ENCODE assay signal across 12 mouse cellular contexts in genomic region chr2:166485788-166486187, GRCm38 (mm10).
DNase-seq lines count a peak whose midpoint lies in the region; ATAC-seq lines count a peak whose summit lies in the region.
"Had no signal": no experiment of that assay in that cellular context is flagged by ENCODE, and none has a peak within 500 bp of the region (broad histone marks: within the 10 kb centered on the region; RNA-seq: fewer than 3 reads in every experiment).

No protein-coding gene starts in this region.

- DNase-seq in heart, postnatal 25 days (ENCODE audit: low spot score), result no peak
- DNase-seq in urinary bladder, postnatal 14 days (ENCODE audit: low spot score), result peak; percentile 13
- DNase-seq in urinary bladder, postnatal 25 days (ENCODE audit: low spot score), result no peak
- peak; percentile 45 to 69 for DNase-seq in kidney, postnatal 4 days
- no peak for DNase-seq in embryo, embryonic 11 days
- DNase-seq in right cerebral cortex, postnatal 25 days, result no peak
- no peak for DNase-seq in thymus, postnatal 4 days
- DNase-seq: cerebellum, postnatal 14 days had no signal

- H3K27ac ChIP-seq in heart, embryonic 13.5 days (replicated peaks), result peak overlapping the region; percentile 65
- H3K27ac ChIP-seq: left cerebral cortex, adult 2 months; lung, embryonic 15.5 days had no signal

- no peak overlapping the region for H3K9ac ChIP-seq in heart, embryonic 13.5 days
- H3K9ac ChIP-seq: lung, embryonic 15.5 days; midbrain, embryonic 15.5 days had no signal

- H3K36me3 ChIP-seq in heart, embryonic 13.5 days, result no peaks in the 10 kb centered on the region
- H3K36me3 ChIP-seq: lung, embryonic 15.5 days; midbrain, embryonic 15.5 days had no signal

- H3K27me3 ChIP-seq in heart, embryonic 13.5 days (replicated peaks), result no peaks in the 10 kb centered on the region
- H3K27me3 ChIP-seq: lung, embryonic 15.5 days; midbrain, embryonic 15.5 days had no signal

- ATAC-seq in heart, embryonic 13.5 days (ENCODE audit: extremely low read depth, insufficient number of reproducible peaks, low FRiP score, low TSS enrichment), result no peak
- ATAC-seq: midbrain, embryonic 15.5 days had no signal

- WGBS in heart, embryonic 13.5 days, result 36% methylated on average over 4 of the region's 4 CpGs

- intact Hi-C loops in heart, postnatal 25 days (cut with DNase I), result no loop called here

- no peak overlapping the region for H3K4me3 ChIP-seq in heart, embryonic 13.5 days
- H3K4me3 ChIP-seq: left cerebral cortex, adult 2 months; lung, embryonic 15.5 days; midbrain, embryonic 15.5 days had no signal

- peaks cover 74% of the 10 kb centered on the region for H3K4me1 ChIP-seq in heart, embryonic 13.5 days

- H3K9me3 ChIP-seq in heart, embryonic 13.5 days, result no peaks in the 10 kb centered on the region
- H3K9me3 ChIP-seq: lung, embryonic 15.5 days; midbrain, embryonic 15.5 days had no signal

- no peak overlapping the region for H3K4me2 ChIP-seq in heart, embryonic 13.5 days
- H3K4me2 ChIP-seq: lung, embryonic 15.5 days; midbrain, embryonic 15.5 days had no signal

Comparison
In these comparisons a context has a peak if more than half of its experiments do, and no peak if none do; other contexts are left out.
1. DNase-seq: peak in urinary bladder, postnatal 14 days (single experiment) and kidney, postnatal 4 days (2 of 2); none in heart, postnatal 25 days (single experiment), urinary bladder, postnatal 25 days (single experiment), embryo, embryonic 11 days (single experiment), right cerebral cortex, postnatal 25 days (single experiment) and thymus, postnatal 4 days (single experiment).